Mouse (Mus musculus): ENCODE measurements around the gene Stard3nl. TPM values are rescaled to one million over a fixed set of nuclear protein-coding genes. Genes with fewer than 3 reads are reported as not detected.

Gene Stard3nl
- total RNA-seq, 2 experiments from 2014 or later, result 20.0 to 37.3 TPM

Other genes starting within 250 kb of the Stard3nl start
- 7.4 and 14.0 TPM in 2 replicates for gene Epdr1, start 224.1 kb upstream of the Stard3nl start, total RNA-seq (2015)
- 2.5 and 10.0 TPM in 2 replicates for gene Epdr1, start 224.1 kb upstream of the Stard3nl start, total RNA-seq (2017)
- gene Sfrp4, start 227.3 kb upstream of the Stard3nl start, total RNA-seq (2015), result 0.49 and 2.3 TPM in 2 replicates
- gene Sfrp4, start 227.3 kb upstream of the Stard3nl start, total RNA-seq (2017), result 1.7 TPM in 1 of 2 replicates, not detected in the other